Mouse (Mus musculus) C2C12 (cell line): ENCODE measurements at regions not wholly inside any gene's neighbourhood (a gene's known extent, or its start where the extent isn't known, plus 50 kb on each side); places are given as distances from the start of the nearest gene placed in this dataset.

Source experiments
- CEBPB ChIP-seq: IDR thresholded peaks from one replicate; pipeline ENCODE4 v1.6.1; 2011; ENCODE audit warnings: low read depth, mild to moderate bottlenecking, control low read depth, moderate library complexity
- CTCF ChIP-seq: IDR thresholded peaks from one replicate; pipeline ENCODE4 v1.5.1; 2011; ENCODE audit not compliant: control insufficient read depth, insufficient read depth, insufficient read length
- MAX ChIP-seq: IDR thresholded peaks from one replicate; pipeline ENCODE4 v1.6.1; 2011; ENCODE audit warnings: mild to moderate bottlenecking, control low read depth
- MYOD1 ChIP-seq: IDR thresholded peaks from one replicate; pipeline ENCODE4 v1.6.1; 2011; ENCODE audit warnings: low read depth; ENCODE audit not compliant: control insufficient read depth, insufficient read length
- USF1 ChIP-seq: IDR thresholded peaks from one replicate; pipeline ENCODE4 v1.6.1; 2011; ENCODE audit warnings: low read depth, mild to moderate bottlenecking, control low read depth, moderate library complexity

DNA sequence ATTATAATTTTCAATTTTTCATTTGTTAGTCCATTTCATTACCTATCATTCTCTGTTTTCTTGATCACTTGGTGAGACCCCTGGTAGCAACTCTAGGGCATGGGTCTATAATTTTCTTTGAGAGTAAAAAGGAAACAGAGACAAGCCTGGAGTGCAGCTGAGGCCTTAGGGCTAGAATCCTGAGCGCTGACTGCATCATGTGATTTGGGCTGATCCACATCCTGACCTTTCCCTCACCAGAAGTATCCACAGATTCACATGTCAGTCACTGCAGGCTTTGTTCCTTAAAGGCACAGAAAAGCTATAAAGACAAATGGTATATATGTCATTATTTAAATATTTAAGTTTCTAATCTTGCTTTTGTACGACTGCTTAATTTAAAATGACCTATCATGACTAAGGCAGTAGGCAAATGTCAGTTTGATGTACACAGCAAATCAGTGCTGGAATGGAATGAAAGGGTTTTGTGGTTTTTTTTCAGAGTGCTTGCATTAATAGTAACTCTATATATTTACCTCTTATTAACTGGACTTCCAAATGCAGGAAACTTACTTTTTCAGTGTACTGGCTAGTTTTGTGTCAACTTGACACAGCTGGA is 51.4 kb upstream of the Ugp2 start:
- TF ChIP-seq CTCF (no peak), CEBPB (no peak), MYOD1 (no peak), USF1 (peak; percentile 21), MAX (no peak)
